In the genomic region with DNA sequence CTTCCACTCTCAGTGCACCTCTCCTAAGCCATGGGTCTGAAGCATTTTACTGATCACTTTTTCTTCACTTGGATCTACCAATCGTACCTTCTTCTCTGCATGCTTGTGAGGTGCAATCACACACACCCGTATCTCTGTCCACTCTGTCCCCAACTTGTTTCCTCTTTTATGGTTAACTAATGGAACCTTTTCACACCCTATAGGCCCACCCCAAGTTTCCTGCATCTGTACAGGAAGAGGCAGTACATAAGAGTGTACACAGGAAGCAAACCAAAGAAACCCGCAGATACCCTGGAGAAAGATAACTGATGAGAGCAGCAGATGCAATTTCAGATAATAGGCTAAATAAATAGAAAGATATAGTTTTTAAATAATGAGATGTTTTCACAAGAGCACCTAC, we compare ENCODE assay signal across 21 mouse cellular contexts.
A peak's percentile ranks its signal among the peaks of the same experiment; 100 is the strongest.
DNase-seq lines count a peak whose midpoint lies in the region; ATAC-seq and TF ChIP-seq lines count a peak whose summit lies in the region.
"Had no signal": no experiment of that assay in that cellular context is flagged by ENCODE, and none has a peak within 500 bp of the region (broad histone marks: within the 10 kb centered on the region; RNA-seq: fewer than 3 reads in every experiment).

No protein-coding gene starts in this region.

- no peaks in the 10 kb centered on the region for H3K27me3 ChIP-seq in hindbrain, postnatal 0 days (ENCODE audit: insufficient read depth, low read length)
- H3K27me3 ChIP-seq: forebrain, embryonic 13.5 days; hindbrain, embryonic 13.5 days; Patski had no signal

- peak; percentile 95 for DNase-seq in 416B (ENCODE audit: low read depth)
- peak; percentile 11 for DNase-seq in MEL-GATA-1-ER (ENCODE audit: extremely low read depth, low read depth)
- no peak for DNase-seq in right cerebral cortex, postnatal 10 days (ENCODE audit: low spot score in 2 of 2)
- DNase-seq in Muller cell, postnatal 12 days (ENCODE audit: inconsistent ontology term), result no peak
- DNase-seq in hindbrain, postnatal 0 days (ENCODE audit: low spot score), result no peak
- DNase-seq: adrenal gland, adult 2 months; adrenal gland, postnatal 25 days; cerebellum, adult 18-20 months; cerebellum, adult 9-11 months; cerebellum, postnatal 36 days; forebrain, postnatal 0 days; gastrocnemius, postnatal 14 days; heart, postnatal 10 days; heart, postnatal 4 days had no signal

- H3K36me3 ChIP-seq in hindbrain, postnatal 0 days (ENCODE audit: insufficient read depth, low read length), result no peaks in the 10 kb centered on the region
- H3K36me3 ChIP-seq: embryonic facial prominence, embryonic 10.5 days; G1E; hindbrain, embryonic 13.5 days had no signal

- 92% methylated on average over 3 of the region's 3 CpGs for WGBS in hindbrain, postnatal 0 days

- peak; percentile 82 to 89 for ATAC-seq in hematopoietic stem cell, adult 5-6 weeks (replicated peaks in 1 of 2; ENCODE audit: insufficient read depth in 1 of 2, low FRiP score in 2 of 2, low TSS enrichment in 1 of 2, low read depth in 1 of 2, poor library complexity in 2 of 2, severe bottlenecking in 2 of 2)
- peak; percentile 69 for ATAC-seq in megakaryocyte progenitor cell, adult 5-6 weeks (replicated peaks; ENCODE audit: poor library complexity)
- ATAC-seq in hindbrain, postnatal 0 days, result no peak
- ATAC-seq: forebrain, embryonic 13.5 days; forebrain, postnatal 0 days; Patski had no signal

- no peak overlapping the region for H3K4me2 ChIP-seq in hindbrain, postnatal 0 days (ENCODE audit: low read depth, low read length)
- H3K4me2 ChIP-seq: forebrain, embryonic 13.5 days; hindbrain, embryonic 13.5 days had no signal

- no peaks in the 10 kb centered on the region for H3K4me1 ChIP-seq in hindbrain, postnatal 0 days (ENCODE audit: insufficient read depth, low read length)
- H3K4me1 ChIP-seq: embryonic facial prominence, embryonic 10.5 days; forebrain, embryonic 13.5 days; hindbrain, embryonic 13.5 days had no signal

- no peak for TF ChIP-seq CTCF in hindbrain, postnatal 0 days (IDR thresholded peaks at IDR 0.05; ENCODE audit: low read depth)

- H3K4me3 ChIP-seq in hindbrain, postnatal 0 days (ENCODE audit: low read length), result no peak overlapping the region
- H3K4me3 ChIP-seq: embryonic facial prominence, embryonic 10.5 days; forebrain, embryonic 13.5 days; hindbrain, embryonic 13.5 days had no signal

- no peaks in the 10 kb centered on the region for H3K9me3 ChIP-seq in hindbrain, postnatal 0 days (ENCODE audit: low read length)
- H3K9me3 ChIP-seq: embryonic facial prominence, embryonic 10.5 days; forebrain, embryonic 13.5 days; hindbrain, embryonic 13.5 days had no signal

- no peak overlapping the region for H3K27ac ChIP-seq in hindbrain, postnatal 0 days
- H3K27ac ChIP-seq: embryonic facial prominence, embryonic 10.5 days; forebrain, embryonic 13.5 days; hindbrain, embryonic 13.5 days had no signal

- H3K9ac ChIP-seq in hindbrain, postnatal 0 days (replicated peaks; ENCODE audit: low read length), result no peak overlapping the region
- H3K9ac ChIP-seq: forebrain, embryonic 13.5 days; forebrain, postnatal 0 days; hindbrain, embryonic 13.5 days had no signal

Comparison
In these comparisons a context has a peak if more than half of its experiments do, and no peak if none do; other contexts are left out.
1. DNase-seq: peak in 416B (single experiment) and MEL-GATA-1-ER (single experiment); none in right cerebral cortex, postnatal 10 days (0 of 2), Muller cell, postnatal 12 days (single experiment) and hindbrain, postnatal 0 days (single experiment).